Mouse (Mus musculus) forebrain, embryonic 10.5 days (tissue): ENCODE results near the gene Drd2. TPM values are rescaled to one million over a fixed set of nuclear protein-coding genes. Genes with fewer than 3 reads are reported as not detected.

Source experiments
- polyA plus RNA-seq: library from polyadenylated mRNA; unstranded; fragments of >200 nt; fragmentation: Nextera tagmentation; extraction: Ambion mirVana; gene quantifications from 2 replicates; pipeline ENCODE4 v1.2.1, GENCODE M21; 2016

Drd2 gene
- polyA plus RNA-seq, 1 experiment from 2014 or later = 0.43 TPM

Other genes with a start within 250 kb of the Drd2 start
- gene Gm4894, start 90.1 kb upstream of the Drd2 start, polyA plus RNA-seq = not detected in 2 replicates
- not detected in 2 replicates for gene Ankk1, start 86.4 kb downstream of the Drd2 start, polyA plus RNA-seq
- 1.3 and 1.6 TPM in 2 replicates for gene Ttc12, start 145.6 kb downstream of the Drd2 start, polyA plus RNA-seq